Mouse (Mus musculus): Measurements from ENCODE around the gene Slain2. TPM values are rescaled to one million over a fixed set of nuclear protein-coding genes. Genes with fewer than 3 reads are reported as not detected.
"Not testable (repeated sequence)": the region's sequence is repeated elsewhere in the genome, so short reads cannot be mapped to it uniquely, and the experiment has no call there.

Slain2 gene
- polyA plus RNA-seq, 1 experiment from 2014 or later, result 50.4 TPM

DNA sequence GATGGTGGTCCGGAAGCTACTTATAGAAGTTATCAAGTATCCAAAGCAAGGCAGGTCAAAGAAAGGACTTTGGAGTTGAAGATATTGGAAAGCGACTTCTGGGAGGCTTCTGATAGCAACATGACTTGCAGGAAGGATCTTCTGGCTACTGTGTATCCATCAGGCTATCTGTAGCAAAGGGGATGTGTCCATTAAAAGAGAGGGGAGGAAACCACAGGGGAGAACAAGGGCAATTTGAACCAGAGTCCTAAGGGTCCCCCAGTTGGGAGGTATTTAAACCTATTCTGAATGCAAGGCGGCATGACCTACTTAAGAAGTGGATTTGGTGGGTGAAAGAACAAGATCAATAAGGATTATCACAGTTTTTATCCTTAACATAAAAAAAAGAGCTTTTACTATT lies 2.8 kb upstream of the Slain2 start:
- no peak for ATAC-seq
- TF ChIP-seq CTCF (IDR thresholded peaks at IDR 0.05), result no peak
- in situ Hi-C loops (cut with MboI; ENCODE audit: low pct_unique_long_range_greater_than_20kb), result no loop called here
- H3K27me3 ChIP-seq, result peaks cover 7% of the 10 kb centered on the region
- ChIA-PET POLR2A (no interaction called here), CTCF (interaction anchor here (1.5 to 2.7 kb wide), 2 partner anchors 15 to 19 kb away, joined by 3 to 10 read pairs; no protein-coding TSS in a partner anchor)
- no peak for DNase-seq (ENCODE audit: low read depth, low spot score)

DNA sequence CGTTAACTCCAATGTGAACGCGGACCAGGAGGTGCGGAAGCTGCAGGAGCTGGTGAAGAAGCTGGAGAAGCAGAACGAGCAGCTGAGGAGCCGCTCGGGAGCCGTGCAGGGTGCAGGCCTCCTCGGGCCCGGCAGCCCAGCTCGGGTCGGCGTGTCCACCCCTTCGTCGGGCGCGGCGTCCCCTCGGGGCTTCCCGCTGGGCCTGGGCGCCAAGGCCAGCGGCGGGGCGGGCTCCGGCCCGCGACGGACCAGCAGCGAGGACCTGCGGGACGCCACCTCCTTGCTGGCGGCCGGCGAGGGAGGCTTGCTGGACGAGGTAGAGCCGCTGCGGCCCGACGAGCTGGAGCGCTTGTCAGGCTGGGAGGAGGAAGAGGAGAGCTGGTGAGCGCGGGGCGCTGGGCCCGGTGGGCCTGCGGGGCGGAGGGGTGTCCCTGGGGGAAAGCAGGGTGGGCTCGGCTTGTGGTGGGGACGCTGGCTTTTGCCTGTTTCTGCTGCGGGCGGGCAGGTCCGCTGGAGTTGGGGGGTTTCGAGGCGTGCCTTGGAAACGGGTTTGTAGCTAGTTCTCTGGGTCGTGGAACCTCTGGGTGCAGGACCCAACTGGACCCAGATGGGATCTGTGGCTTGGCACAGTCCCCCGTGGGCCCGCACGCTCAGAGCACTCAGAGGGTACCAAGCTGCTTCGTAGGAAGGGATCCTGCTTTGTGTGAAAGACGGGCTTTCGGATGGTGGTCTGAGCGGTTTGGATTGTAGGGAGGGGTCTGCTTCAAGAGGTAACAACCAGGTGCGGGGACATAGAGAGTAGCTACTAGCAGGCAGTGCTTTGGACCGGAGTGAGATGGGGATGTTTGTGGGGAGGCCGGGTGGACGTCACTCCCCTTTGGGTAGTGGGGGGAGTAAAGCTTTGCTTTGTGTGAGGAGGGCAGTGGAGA lies 793 bp downstream of the Slain2 start:
- in situ Hi-C loops (cut with MboI; ENCODE audit: low pct_unique_long_range_greater_than_20kb), result no loop called here
- DNase-seq (ENCODE audit: low read depth, low spot score) (no peak), ATAC-seq (peak; percentile 22)
- CTCF ChIA-PET, result interaction anchor here (0.8 to 4.1 kb wide), 4 partner anchors 9 to 23 kb away, joined by 3 to 22 read pairs (median 5); no protein-coding TSS in a partner anchor
- POLR2A ChIA-PET, result interaction anchor here (0.7 to 1.6 kb wide), 4 partner anchors 9 to 23 kb away, joined by 3 to 7 read pairs (median 3); no protein-coding TSS in a partner anchor
- H3K27me3 ChIP-seq, result peaks cover 7% of the 10 kb centered on the region
- no peak for TF ChIP-seq CTCF (IDR thresholded peaks at IDR 0.05)

DNA sequence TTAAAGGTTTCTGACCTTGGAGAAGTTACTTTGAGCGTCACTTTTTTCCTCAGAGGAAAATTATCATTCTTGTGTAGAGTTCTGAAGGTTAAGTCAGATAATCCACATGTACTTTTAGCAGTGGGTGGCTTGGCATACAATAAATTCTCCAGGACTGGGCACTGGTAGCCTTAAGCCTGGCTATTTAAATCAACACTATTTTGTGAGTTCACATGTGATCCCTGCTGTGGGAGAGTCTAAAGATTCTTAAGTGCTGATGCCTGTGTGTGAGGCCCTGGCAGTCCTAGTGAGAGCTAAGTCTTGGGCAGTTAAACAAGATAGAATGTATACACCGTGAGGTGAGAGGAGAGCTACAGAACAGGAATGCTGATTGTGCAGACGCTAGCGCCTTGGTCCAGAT lies 1.9 kb downstream of the Slain2 start:
- ATAC-seq, result no peak
- DNase-seq (ENCODE audit: low read depth, low spot score), result no peak
- CTCF ChIA-PET, result interaction anchor here (0.8 to 4.1 kb wide), 4 partner anchors 10 to 24 kb away, joined by 3 to 22 read pairs (median 5); no protein-coding TSS in a partner anchor
- in situ Hi-C loops (cut with MboI; ENCODE audit: low pct_unique_long_range_greater_than_20kb), result no loop called here
- POLR2A ChIA-PET, result interaction anchor here (1.5 kb wide), 1 partner anchor 9 kb away, joined by 7 read pairs; no protein-coding TSS in a partner anchor
- peaks cover 7% of the 10 kb centered on the region for H3K27me3 ChIP-seq
- TF ChIP-seq CTCF (IDR thresholded peaks at IDR 0.05), result no peak

DNA sequence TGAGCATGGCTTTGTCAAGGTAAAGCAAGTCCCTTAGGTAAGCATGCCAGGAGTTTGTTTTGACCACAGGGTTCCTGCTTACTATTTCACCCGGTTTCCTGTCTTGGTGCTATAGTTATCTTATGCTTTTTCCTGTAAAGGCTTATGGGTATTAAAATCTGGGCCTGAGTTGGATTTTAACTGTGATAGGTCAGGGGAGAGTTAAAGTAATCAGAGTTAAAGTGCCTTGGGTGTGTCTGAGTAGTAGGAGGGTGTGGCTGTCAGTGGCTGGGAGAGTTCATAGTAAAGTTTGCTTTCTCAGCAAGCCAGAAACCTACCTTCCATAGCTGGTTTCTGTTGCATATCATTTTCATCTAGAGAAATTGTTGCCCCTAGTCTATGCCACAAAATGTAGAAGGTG lies 2.7 kb downstream of the Slain2 start:
- in situ Hi-C loops (cut with MboI; ENCODE audit: low pct_unique_long_range_greater_than_20kb), result no loop called here
- ChIA-PET CTCF (interaction anchor here (0.8 to 4.1 kb wide), 2 partner anchors 9 to 25 kb away, joined by 3 to 22 read pairs; no protein-coding TSS in a partner anchor), POLR2A (interaction anchor here (1.3 kb wide), 1 partner anchor 9 kb away, joined by 3 read pairs; no protein-coding TSS in a partner anchor)
- H3K27me3 ChIP-seq, result peaks cover 4% of the 10 kb centered on the region
- DNase-seq (ENCODE audit: low read depth, low spot score), result no peak
- TF ChIP-seq CTCF (IDR thresholded peaks at IDR 0.05), result no peak
- ATAC-seq, result no peak

DNA sequence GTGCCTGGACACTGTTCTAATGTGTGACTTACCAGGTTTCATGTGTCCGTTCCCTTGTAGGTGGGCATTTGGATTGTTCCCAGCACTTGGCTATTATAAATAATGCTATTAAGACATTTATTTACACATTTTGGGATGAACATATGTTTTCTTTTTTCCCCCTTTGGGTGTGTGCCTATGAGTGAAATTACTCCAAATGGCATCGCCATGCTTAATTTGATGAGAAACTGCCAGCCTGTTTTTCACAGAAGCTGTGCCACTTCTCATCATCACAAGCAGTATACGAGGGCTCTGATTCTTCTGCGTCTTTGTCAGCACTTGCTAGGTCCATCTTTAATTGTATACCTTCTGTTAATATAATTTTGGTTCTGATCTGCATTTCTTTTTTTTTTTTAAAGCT lies 6.3 kb downstream of the Slain2 start:
- ChIA-PET POLR2A (no interaction called here), CTCF (interaction anchor here (1.2 to 1.3 kb wide), 2 partner anchors 10 to 35 kb away, joined by 3 to 6 read pairs; no protein-coding TSS in a partner anchor)
- no peak for DNase-seq (ENCODE audit: low read depth, low spot score)
- TF ChIP-seq CTCF (IDR thresholded peaks at IDR 0.05), result no peak
- no peaks in the 10 kb centered on the region for H3K27me3 ChIP-seq
- in situ Hi-C loops (cut with MboI; ENCODE audit: low pct_unique_long_range_greater_than_20kb), result no loop called here
- no peak for ATAC-seq

DNA sequence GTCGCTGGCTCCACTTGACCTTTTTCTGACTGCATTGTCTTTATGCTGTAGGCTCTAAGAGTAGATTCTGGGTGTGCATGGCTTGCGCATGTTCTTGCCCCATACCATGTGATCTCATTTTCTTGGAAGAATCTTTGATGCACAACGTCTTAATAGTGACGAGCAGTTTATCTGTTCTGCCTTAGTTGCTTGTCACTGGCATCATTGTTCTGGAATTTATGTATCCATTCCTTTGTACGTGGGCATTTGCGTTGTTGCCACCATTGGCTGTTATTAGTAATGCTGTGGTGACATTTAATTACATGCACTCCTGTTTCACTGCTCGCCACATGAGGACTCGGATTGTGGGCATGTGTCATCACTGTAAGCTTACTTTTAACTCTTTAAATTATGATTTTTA lies 7.1 kb downstream of the Slain2 start:
- TF ChIP-seq CTCF (IDR thresholded peaks at IDR 0.05), result no peak
- no peak for DNase-seq (ENCODE audit: low read depth, low spot score)
- in situ Hi-C loops (cut with MboI; ENCODE audit: low pct_unique_long_range_greater_than_20kb), result no loop called here
- peak; percentile 35 for ATAC-seq
- ChIA-PET CTCF (interaction anchor here (1.2 to 1.3 kb wide), 2 partner anchors 9 to 34 kb away, joined by 3 to 6 read pairs; no protein-coding TSS in a partner anchor), POLR2A (no interaction called here)
- H3K27me3 ChIP-seq, result no peaks in the 10 kb centered on the region

DNA sequence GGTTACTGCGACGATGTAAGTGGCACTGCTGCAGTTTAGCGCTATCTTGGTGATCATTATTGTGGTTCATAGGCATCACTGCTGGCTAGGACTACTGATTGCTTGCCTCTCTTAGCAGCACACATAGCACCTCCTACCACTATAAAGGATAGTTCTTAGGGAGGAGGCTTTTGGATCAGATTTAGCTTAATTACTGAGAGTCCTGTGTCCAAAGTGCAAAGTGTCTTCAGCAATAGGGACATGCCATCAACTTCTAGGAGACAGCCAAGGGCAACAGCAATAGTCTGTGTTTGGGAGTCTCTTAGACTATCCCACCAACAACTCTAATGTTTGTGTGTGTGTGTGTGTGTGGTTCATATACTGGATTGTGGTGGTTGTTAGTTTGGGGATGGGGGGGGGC lies 8.7 kb downstream of the Slain2 start:
- H3K27me3 ChIP-seq, result no peaks in the 10 kb centered on the region
- in situ Hi-C loops (cut with MboI; ENCODE audit: low pct_unique_long_range_greater_than_20kb), result no loop called here
- no peak for ATAC-seq
- ChIA-PET POLR2A (interaction anchor here (0.6 kb wide), 1 partner anchor 252 kb away, joined by 3 read pairs; no protein-coding TSS in a partner anchor), CTCF (interaction anchor here (1.0 kb wide), 1 partner anchor 21 kb away, joined by 3 read pairs; no protein-coding TSS in a partner anchor)
- TF ChIP-seq CTCF (IDR thresholded peaks at IDR 0.05), result no peak
- no peak for DNase-seq (ENCODE audit: low read depth, low spot score)

DNA sequence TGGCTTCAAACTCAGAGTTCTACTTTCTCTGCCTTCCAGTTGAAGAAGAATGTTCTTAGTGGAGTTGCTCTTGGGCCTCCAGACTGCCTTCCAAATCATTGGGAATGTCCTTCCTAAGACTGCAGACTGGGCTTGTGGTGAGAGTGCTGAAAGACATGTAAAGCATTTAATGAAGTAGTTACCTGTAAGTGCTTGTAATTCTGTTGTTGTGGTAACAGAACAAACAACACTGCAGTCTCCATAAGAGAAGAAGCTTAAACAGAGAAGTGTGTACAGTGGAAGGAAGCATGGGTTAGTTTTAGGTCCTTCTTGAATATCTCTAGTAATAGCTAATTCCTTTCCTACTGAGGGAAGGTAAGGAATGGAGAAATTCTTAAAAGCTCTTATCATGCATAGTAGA lies 13.0 kb downstream of the Slain2 start:
- ChIA-PET POLR2A (no interaction called here), CTCF (interaction anchor here (0.8 to 4.2 kb wide), 3 partner anchors 10 to 22 kb away, joined by 3 to 22 read pairs (median 5); partner anchors contain the start of gene Slain2)
- ATAC-seq, result no peak
- in situ Hi-C loops (cut with MboI; ENCODE audit: low pct_unique_long_range_greater_than_20kb), result no loop called here
- no peaks in the 10 kb centered on the region for H3K27me3 ChIP-seq
- TF ChIP-seq CTCF (IDR thresholded peaks at IDR 0.05), result no peak
- no peak for DNase-seq (ENCODE audit: low read depth, low spot score)

DNA sequence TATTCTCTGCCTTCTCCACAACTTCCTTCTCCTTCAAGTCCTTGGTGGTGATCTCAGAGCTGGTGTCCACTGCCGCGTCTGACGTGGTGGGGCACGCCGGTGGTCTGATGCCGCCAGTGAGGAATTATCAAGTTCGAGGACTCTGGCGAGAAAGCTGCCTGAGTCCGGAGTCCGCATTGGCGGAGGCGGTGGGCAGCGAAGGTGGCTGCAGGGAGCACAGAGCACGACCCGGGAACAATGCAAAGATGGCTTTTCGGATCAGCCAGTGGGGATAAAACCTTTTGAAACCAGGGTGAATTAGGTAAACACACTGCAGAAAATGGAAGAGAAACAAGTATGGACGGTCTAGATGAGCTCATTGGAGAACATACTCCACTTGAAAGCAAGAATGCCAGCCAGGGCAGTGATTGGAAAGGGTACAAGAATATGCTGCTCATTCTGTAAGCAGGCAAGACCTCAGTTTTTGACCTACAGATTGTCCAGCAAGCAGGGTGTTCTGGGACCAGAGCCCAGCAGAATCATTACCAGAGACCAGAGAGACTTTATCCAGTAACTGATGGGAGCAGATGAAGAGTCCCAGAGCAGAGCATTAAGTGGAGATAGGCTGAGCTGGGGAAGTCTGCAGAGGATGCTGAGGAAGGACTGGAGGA lies 19.0 kb downstream of the Slain2 start:
- no peak for DNase-seq (ENCODE audit: low read depth, low spot score)
- no peak for TF ChIP-seq CTCF (IDR thresholded peaks at IDR 0.05)
- no peak for ATAC-seq
- no peaks in the 10 kb centered on the region for H3K27me3 ChIP-seq
- ChIA-PET CTCF (no interaction called here), POLR2A (interaction anchor here (1.2 kb wide), 1 partner anchor 8 kb away, joined by 4 read pairs; no protein-coding TSS in a partner anchor)
- in situ Hi-C loops (cut with MboI; ENCODE audit: low pct_unique_long_range_greater_than_20kb), result no loop called here

DNA sequence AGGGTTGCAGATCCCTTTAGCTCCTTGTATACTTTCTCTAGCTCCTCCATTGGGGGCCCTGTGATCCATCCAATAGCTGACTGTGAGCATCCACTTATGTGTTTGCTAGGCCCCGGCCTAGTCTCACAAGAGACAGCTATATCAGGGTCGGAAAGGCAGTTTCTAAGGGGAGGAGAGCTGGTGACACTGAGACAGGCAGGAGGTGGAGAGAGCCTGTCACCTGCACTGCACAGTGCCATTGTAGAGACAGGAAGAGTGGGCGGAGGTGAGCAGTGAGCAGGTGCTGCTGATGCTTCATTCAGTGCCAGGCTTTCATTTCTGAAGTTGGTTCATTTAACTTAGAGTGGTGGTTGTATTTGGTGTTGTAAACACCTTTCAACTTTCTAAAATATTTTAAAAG lies 24.3 kb downstream of the Slain2 start:
- POLR2A ChIA-PET; CTCF ChIA-PET; DNase-seq (ENCODE audit: low read depth, low spot score); ATAC-seq; in situ Hi-C loops (cut with MboI; ENCODE audit: low pct_unique_long_range_greater_than_20kb); H3K27me3 ChIP-seq: not testable (repeated sequence)
